Mouse (Mus musculus): ENCODE results near the gene Hint3. TPM values are rescaled to one million over a fixed set of nuclear protein-coding genes. Genes with fewer than 3 reads are reported as not detected.

Hint3 gene
- total and polyA plus RNA-seq, 3 experiments = 6.4 to 7.7 TPM; not detected in 1

GRCm38 (mm10) chr10:30577670-30578280 lies 51.7 kb downstream of the Hint3 start:
- TF ChIP-seq ZMIZ1 (IDR thresholded peaks at IDR 0.05; ENCODE audit: low read depth, low read length) (no peak), TBP (IDR thresholded peaks at IDR 0.05; ENCODE audit: low read depth, low read length) (no peak), TCF12 (IDR thresholded peaks at IDR 0.05; ENCODE audit: low read depth, low read length) (0 out of 2 replicates have a peak, but pooled peaks have one; percentile 12), KAT2A (conservative IDR thresholded peaks at IDR 0.05; ENCODE audit: low read depth, low read length) (no peak), POLR2A (IDR thresholded peaks at IDR 0.05; ENCODE audit: control insufficient read depth in 1 of 2, insufficient read depth in 1 of 2, low read depth in 1 of 2, low read length in 2 of 2, poor library complexity in 1 of 2) (no peak), EP300 (IDR thresholded peaks at IDR 0.05; ENCODE audit: low read depth in 1 of 2, low read length in 2 of 2) (peak in 1 of 2 experiments; percentile 43; a peak in 2 of 4 replicates), CHD1 (IDR thresholded peaks at IDR 0.05; ENCODE audit: low read depth, low read length) (no peak), RAD21 (IDR thresholded peaks at IDR 0.05; ENCODE audit: low read depth, low read length) (no peak), MYB (IDR thresholded peaks at IDR 0.05; ENCODE audit: low read depth, low read length) (no peak), GABPA (IDR thresholded peaks at IDR 0.05; ENCODE audit: low read depth, low read length) (no peak), ZC3H11A (IDR thresholded peaks at IDR 0.05; ENCODE audit: low read depth, low read length) (no peak), TAL1 (IDR thresholded peaks at IDR 0.05; ENCODE audit: low read length) (peak; percentile 34; the same call in 1 of the 2 replicates), MAZ (IDR thresholded peaks at IDR 0.05; ENCODE audit: low read depth, low read length) (no peak), POLR2AphosphoS2 (IDR thresholded peaks at IDR 0.05; ENCODE audit: low read length) (no peak)
- no peak overlapping the region for H3K9ac ChIP-seq (ENCODE audit: control insufficient read depth, low read depth, low read length, poor library complexity, severe bottlenecking)
- no peak overlapping the region for H3K4me3 ChIP-seq (ENCODE audit: control insufficient read depth in 1 of 2, insufficient read depth in 1 of 2, low read depth in 2 of 2, low read length in 2 of 2)
- H3K36me3 ChIP-seq (ENCODE audit: control insufficient read depth in 1 of 2, insufficient read depth in 2 of 2, low read length in 2 of 2) = peaks cover 2 to 10% of the 10 kb centered on the region in 2 experiments; a peak in 3 of 4 replicates
- DNase-seq (ENCODE audit: low read depth, low spot score) = no peak
- H3K27ac ChIP-seq (ENCODE audit: control insufficient read depth, low read depth, low read length) = no peak overlapping the region
- no peaks in the 10 kb centered on the region for H3K27me3 ChIP-seq (ENCODE audit: control insufficient read depth in 1 of 2, insufficient read depth in 2 of 2, low read length in 2 of 2)
- no peaks in the 10 kb centered on the region for H3K4me1 ChIP-seq (ENCODE audit: control insufficient read depth in 1 of 2, insufficient read depth in 2 of 2, low read length in 2 of 2)
- no peaks in the 10 kb centered on the region for H3K79me2 ChIP-seq (ENCODE audit: control insufficient read depth, insufficient read depth, low read length, poor library complexity)
- H3K9me3 ChIP-seq (replicated peaks; ENCODE audit: insufficient read depth, low read length) = no peaks in the 10 kb centered on the region

GRCm38 (mm10) chr10:30566364-30566763 lies 63.1 kb downstream of the Hint3 start:
- H3K36me3 ChIP-seq (ENCODE audit: control insufficient read depth in 1 of 2, insufficient read depth in 2 of 2, low read length in 2 of 2) = peaks cover 0 to 10% of the 10 kb centered on the region in 2 experiments; a peak in 3 of 4 replicates
- H3K79me2 ChIP-seq (ENCODE audit: control insufficient read depth, insufficient read depth, low read length, poor library complexity) = no peaks in the 10 kb centered on the region; the same call in 1 of the 2 replicates
- no peak overlapping the region for H3K9ac ChIP-seq (ENCODE audit: control insufficient read depth, low read depth, low read length, poor library complexity, severe bottlenecking)
- H3K27me3 ChIP-seq (ENCODE audit: control insufficient read depth in 1 of 2, insufficient read depth in 2 of 2, low read length in 2 of 2) = no peaks in the 10 kb centered on the region
- H3K4me3 ChIP-seq (ENCODE audit: control insufficient read depth in 1 of 2, insufficient read depth in 1 of 2, low read depth in 2 of 2, low read length in 2 of 2) = no peak overlapping the region
- H3K27ac ChIP-seq (ENCODE audit: control insufficient read depth, low read depth, low read length) = no peak overlapping the region
- no peaks in the 10 kb centered on the region for H3K4me1 ChIP-seq (ENCODE audit: control insufficient read depth in 1 of 2, insufficient read depth in 2 of 2, low read length in 2 of 2)
- TF ChIP-seq TAL1 (IDR thresholded peaks at IDR 0.05; ENCODE audit: low read length) (no peak), ELF1 (IDR thresholded peaks at IDR 0.05; ENCODE audit: low read depth, low read length) (no peak), TCF12 (IDR thresholded peaks at IDR 0.05; ENCODE audit: low read depth, low read length) (no peak), SMC3 (IDR thresholded peaks at IDR 0.05; ENCODE audit: low read depth, low read length) (no peak)
- H3K9me3 ChIP-seq (replicated peaks; ENCODE audit: insufficient read depth, low read length) = no peaks in the 10 kb centered on the region
- DNase-seq (ENCODE audit: low read depth, low spot score) = no peak
